Mouse (Mus musculus): ENCODE data around the gene Pcp2. TPM values are rescaled to one million over a fixed set of nuclear protein-coding genes. Genes with fewer than 3 reads are reported as not detected.

Pcp2 gene
- total and polyA plus RNA-seq, 2 experiments from 2014 or later: not detected

GRCm38 (mm10) chr8:3660889-3661288, 35.5 kb upstream of the Pcp2 start:
- H3K9me3 ChIP-seq (replicated peaks; ENCODE audit: control insufficient read depth, low read length): no peaks in the 10 kb centered on the region
- no peaks in the 10 kb centered on the region for H3K27me3 ChIP-seq (ENCODE audit: control insufficient read depth, insufficient read depth, low read length)
- H3K9ac ChIP-seq (replicated peaks; ENCODE audit: low read depth, low read length): no peak overlapping the region
- no peaks in the 10 kb centered on the region for H3K36me3 ChIP-seq (replicated peaks; ENCODE audit: control insufficient read depth, insufficient read depth, low read length)
- H3K4me3 ChIP-seq (ENCODE audit: low read depth, low read length): no peak overlapping the region
- H3K27ac ChIP-seq (ENCODE audit: low read depth): no peak overlapping the region
- ATAC-seq (ENCODE audit: insufficient read depth, low read depth) (no peak), DNase-seq (ENCODE audit: low spot score) (no peak)
- 69% methylated on average over 8 of the region's 8 CpGs for WGBS
- no peak overlapping the region for H3K4me2 ChIP-seq (ENCODE audit: low read depth, low read length)
- H3K4me1 ChIP-seq (ENCODE audit: control insufficient read depth, insufficient read depth): no peaks in the 10 kb centered on the region
- no peak for TF ChIP-seq CTCF (IDR thresholded peaks at IDR 0.05; ENCODE audit: low read depth)
- no peak for TF ChIP-seq EP300 (IDR thresholded peaks at IDR 0.05; ENCODE audit: low read depth)

GRCm38 (mm10) chr8:3656725-3657381, 31.5 kb upstream of the Pcp2 start:
- no peak overlapping the region for H3K9ac ChIP-seq (replicated peaks; ENCODE audit: low read depth, low read length)
- no peak overlapping the region for H3K27ac ChIP-seq (ENCODE audit: low read depth)
- H3K4me1 ChIP-seq (ENCODE audit: control insufficient read depth, insufficient read depth): no peaks in the 10 kb centered on the region
- DNase-seq (ENCODE audit: low spot score): no peak
- H3K9me3 ChIP-seq (replicated peaks; ENCODE audit: control insufficient read depth, low read length): no peaks in the 10 kb centered on the region
- H3K4me3 ChIP-seq (ENCODE audit: low read depth, low read length): no peak overlapping the region
- ATAC-seq (ENCODE audit: insufficient read depth, low read depth): no peak
- no peaks in the 10 kb centered on the region for H3K36me3 ChIP-seq (replicated peaks; ENCODE audit: control insufficient read depth, insufficient read depth, low read length)
- TF ChIP-seq CTCF (IDR thresholded peaks at IDR 0.05; ENCODE audit: low read depth) (no peak), EP300 (IDR thresholded peaks at IDR 0.05; ENCODE audit: low read depth) (no peak)
- H3K4me2 ChIP-seq (ENCODE audit: low read depth, low read length): no peak overlapping the region
- 27% methylated on average over 7 of the region's 7 CpGs for WGBS
- no peaks in the 10 kb centered on the region for H3K27me3 ChIP-seq (ENCODE audit: control insufficient read depth, insufficient read depth, low read length)

GRCm38 (mm10) chr8:3655526-3655925, 30.2 kb upstream of the Pcp2 start, which contains the start of gene Retn:
Gene Retn (plus strand): TSS chr8:3655770.
- DNase-seq (ENCODE audit: low spot score): no peak
- no peaks in the 10 kb centered on the region for H3K4me1 ChIP-seq (ENCODE audit: control insufficient read depth, insufficient read depth)
- TF ChIP-seq EP300 (IDR thresholded peaks at IDR 0.05; ENCODE audit: low read depth) (no peak), CTCF (IDR thresholded peaks at IDR 0.05; ENCODE audit: low read depth) (no peak)
- no peak within 1 kb of the TSS for H3K4me3 ChIP-seq (ENCODE audit: low read depth, low read length)
- H3K27me3 ChIP-seq (ENCODE audit: control insufficient read depth, insufficient read depth, low read length): no peaks in the 10 kb centered on the region
- H3K36me3 ChIP-seq (replicated peaks; ENCODE audit: control insufficient read depth, insufficient read depth, low read length): no peaks in the 10 kb centered on the region
- no peak within 1 kb of the TSS for H3K4me2 ChIP-seq (ENCODE audit: low read depth, low read length)
- H3K9ac ChIP-seq (replicated peaks; ENCODE audit: low read depth, low read length): no peak within 1 kb of the TSS
- no peak for ATAC-seq (ENCODE audit: insufficient read depth, low read depth)
- H3K27ac ChIP-seq (ENCODE audit: low read depth): no peak within 1 kb of the TSS
- WGBS: 51% methylated on average over 3 of the region's 3 CpGs
- H3K9me3 ChIP-seq (replicated peaks; ENCODE audit: control insufficient read depth, low read length): no peaks in the 10 kb centered on the region

- H3K4me2 ChIP-seq (ENCODE audit: low read depth, low read length): no peak overlapping the region
- 68% methylated on average over 11 of the region's 11 CpGs for WGBS
- H3K9ac ChIP-seq (replicated peaks; ENCODE audit: low read depth, low read length): no peak overlapping the region
- H3K9me3 ChIP-seq (replicated peaks; ENCODE audit: control insufficient read depth, low read length): no peaks in the 10 kb centered on the region
- no peaks in the 10 kb centered on the region for H3K4me1 ChIP-seq (ENCODE audit: control insufficient read depth, insufficient read depth)
- TF ChIP-seq EP300 (IDR thresholded peaks at IDR 0.05; ENCODE audit: low read depth) (no peak), CTCF (IDR thresholded peaks at IDR 0.05; ENCODE audit: low read depth) (no peak)
- ATAC-seq (ENCODE audit: insufficient read depth, low read depth) (no peak), DNase-seq (ENCODE audit: low spot score) (no peak)
- no peaks in the 10 kb centered on the region for H3K36me3 ChIP-seq (replicated peaks; ENCODE audit: control insufficient read depth, insufficient read depth, low read length)
- H3K27ac ChIP-seq (ENCODE audit: low read depth): no peak overlapping the region
- H3K27me3 ChIP-seq (ENCODE audit: control insufficient read depth, insufficient read depth, low read length): no peaks in the 10 kb centered on the region
- H3K4me3 ChIP-seq (ENCODE audit: low read depth, low read length): no peak overlapping the region
Measured at GRCm38 (mm10) chr8:3654726-3655508, 29.6 kb upstream of the Pcp2 start.

GRCm38 (mm10) chr8:3652845-3653244, 27.5 kb upstream of the Pcp2 start:
- Histone ChIP-seq H3K27ac (ENCODE audit: low read depth) (no peak overlapping the region), H3K9ac (replicated peaks; ENCODE audit: low read depth, low read length) (no peak overlapping the region), H3K36me3 (replicated peaks; ENCODE audit: control insufficient read depth, insufficient read depth, low read length) (no peaks in the 10 kb centered on the region), H3K4me3 (ENCODE audit: low read depth, low read length) (no peak overlapping the region), H3K27me3 (ENCODE audit: control insufficient read depth, insufficient read depth, low read length) (no peaks in the 10 kb centered on the region), H3K4me2 (ENCODE audit: low read depth, low read length) (no peak overlapping the region), H3K9me3 (replicated peaks; ENCODE audit: control insufficient read depth, low read length) (no peaks in the 10 kb centered on the region), H3K4me1 (ENCODE audit: control insufficient read depth, insufficient read depth) (no peaks in the 10 kb centered on the region)
- no peak for DNase-seq (ENCODE audit: low spot score)
- ATAC-seq (ENCODE audit: insufficient read depth, low read depth): no peak
- TF ChIP-seq CTCF (IDR thresholded peaks at IDR 0.05; ENCODE audit: low read depth): no peak
- no peak for TF ChIP-seq EP300 (IDR thresholded peaks at IDR 0.05; ENCODE audit: low read depth)
- WGBS: 47% methylated on average over 3 of the region's 3 CpGs
